Mouse (Mus musculus) WW6 (cell line): ENCODE data around the gene Spout1.

Source experiments
- DNase-seq: peaks from one replicate; pipeline ENCODE4 v3.0.0-alpha.2; 2013; ENCODE audit warnings: low read depth, low spot score

The Spout1 gene

DNA sequence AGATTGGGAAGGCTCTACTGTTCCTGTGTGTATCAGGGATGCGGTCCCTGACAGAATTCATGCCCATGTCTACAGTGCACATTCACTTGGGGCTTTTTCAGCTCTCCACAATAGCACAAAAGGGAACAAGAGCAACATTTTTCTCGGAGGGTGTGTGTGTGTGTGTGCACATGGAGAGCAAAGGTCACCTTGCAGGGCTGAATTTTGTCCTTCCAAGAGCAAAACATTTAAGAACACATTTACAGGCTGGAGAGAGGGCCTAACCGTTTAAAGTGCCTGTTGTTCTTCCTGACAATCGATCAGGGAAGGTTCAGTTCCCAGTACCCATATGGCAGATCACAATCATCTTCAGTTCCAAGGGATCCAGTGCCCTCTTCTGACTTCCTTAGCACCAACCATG lies 48.1 kb downstream of the Spout1 start:
- no peak for DNase-seq

DNA sequence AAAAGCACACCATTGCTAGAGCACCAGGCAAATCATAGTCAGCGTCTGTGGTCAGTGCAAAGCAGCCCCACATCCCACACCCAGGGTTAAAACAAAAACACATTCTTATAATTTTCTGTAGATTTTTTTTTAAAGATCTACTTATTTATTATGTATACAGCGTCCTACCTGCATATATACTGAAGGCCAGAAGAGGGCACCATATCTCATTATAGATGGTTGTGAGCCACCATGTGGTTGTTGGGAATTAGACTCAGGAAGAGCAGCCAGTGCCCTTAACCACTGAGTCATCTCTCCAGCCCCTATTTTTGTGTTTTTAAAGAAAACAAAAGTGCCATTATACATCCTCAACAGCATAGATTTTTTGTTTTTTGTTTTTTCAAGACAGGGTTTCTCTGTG lies 49.5 kb downstream of the Spout1 start:
- DNase-seq = no peak

DNA sequence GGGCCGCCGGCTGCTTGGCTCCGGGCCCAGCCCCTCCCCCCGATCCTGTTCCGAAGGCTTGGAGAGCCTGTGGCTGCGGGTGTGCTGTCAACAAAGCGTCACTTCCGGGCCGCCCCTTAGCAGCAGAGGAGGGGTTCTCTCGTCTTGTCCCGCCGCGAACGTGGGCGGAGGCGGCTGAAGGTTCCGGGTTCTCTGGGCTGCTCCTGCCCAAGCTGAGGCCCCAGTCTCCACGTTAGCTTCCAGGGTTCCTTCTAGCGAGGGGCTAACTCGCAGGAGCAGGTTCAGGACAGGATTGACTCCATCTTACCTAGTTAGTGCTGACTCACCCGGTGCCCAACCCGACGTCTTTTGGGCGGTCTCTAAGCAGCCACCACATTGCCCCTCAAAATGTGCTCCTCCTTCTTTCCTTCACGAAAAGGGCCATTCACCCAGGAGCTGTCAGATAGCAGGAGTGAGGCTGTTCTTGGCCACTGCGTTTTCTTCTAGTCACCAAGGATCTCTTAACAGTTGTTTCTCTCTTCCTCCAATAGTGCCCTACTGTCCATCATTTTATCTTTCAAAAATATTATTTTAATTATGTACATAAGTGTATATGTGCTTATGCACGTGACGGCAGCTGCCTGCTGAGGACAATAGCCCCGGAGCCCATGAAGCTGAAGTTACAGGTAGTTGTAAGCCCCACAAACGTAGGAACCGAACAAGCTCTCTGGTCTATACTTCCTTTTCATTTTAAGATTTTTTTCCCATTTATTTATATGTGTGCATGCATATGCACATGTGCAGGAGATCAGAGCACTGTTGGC lies 53.6 kb downstream of the Spout1 start, which contains the start of gene Zer1:
TSS of gene Zer1 (minus strand) at position 114 of the 803 bp plus-strand sequence.
- DNase-seq = peak; percentile 81

DNA sequence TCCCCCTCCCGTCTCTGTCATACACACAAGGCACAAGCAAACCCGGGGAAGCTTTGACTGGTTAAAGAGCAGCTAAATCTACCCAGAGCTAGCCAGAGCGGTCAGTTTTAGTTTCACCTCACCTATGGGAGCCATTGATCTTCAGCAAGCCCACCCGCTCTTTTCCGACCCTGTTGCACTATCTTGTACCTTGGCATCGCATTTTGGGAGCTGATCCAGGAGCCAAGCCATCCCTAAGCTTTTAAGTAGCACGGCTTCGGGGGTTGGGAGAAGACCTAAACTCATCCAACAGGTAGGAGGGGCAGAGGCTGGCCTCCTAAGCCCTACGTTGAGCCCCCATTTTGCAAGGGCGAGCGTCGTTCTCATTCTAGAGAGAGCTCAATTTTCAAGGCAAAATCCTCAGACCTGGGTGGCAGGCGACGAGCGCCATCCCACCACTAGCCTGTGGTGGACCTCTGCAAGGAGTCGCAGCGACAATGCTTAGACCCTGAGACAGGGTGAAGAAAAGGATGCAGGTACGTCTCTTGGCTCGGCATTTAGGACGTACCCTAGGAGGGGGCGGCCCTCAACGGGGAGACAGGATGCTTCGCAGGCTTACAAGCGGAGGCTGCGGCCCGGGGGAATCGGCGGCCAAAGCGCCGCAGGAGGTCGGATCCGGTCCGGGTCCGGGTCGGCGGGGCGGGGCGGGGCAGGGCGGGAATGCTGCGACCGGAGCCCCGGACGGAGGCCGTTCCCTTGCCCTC lies 54.4 kb downstream of the Spout1 start:
- no peak for DNase-seq
